Mouse (Mus musculus): ENCODE measurements around the gene Rpsa. TPM values are rescaled to one million over a fixed set of nuclear protein-coding genes. Genes with fewer than 3 reads are reported as not detected.

The Rpsa gene
- polyA plus RNA-seq, 1 experiment from 2014 or later = 1,462 TPM

GRCm38 (mm10) chr9:120135454-120135853 lies 8.0 kb downstream of the Rpsa start:
- Histone ChIP-seq H3K9ac (no peak overlapping the region), H3K36me3 (peaks cover 25% of the 10 kb centered on the region), H3K4me3 (no peak overlapping the region), H3K4me2 (no peak overlapping the region), H3K27me3 (no peaks in the 10 kb centered on the region), H3K9me3 (no peaks in the 10 kb centered on the region), H3K4me1 (no peaks in the 10 kb centered on the region), H3K27ac (no peak overlapping the region)
- ATAC-seq (ENCODE audit: insufficient number of reproducible peaks, low FRiP score, low TSS enrichment, low read depth) = no peak
- WGBS = 89% methylated on average over 11 of the region's 11 CpGs

- H3K27ac ChIP-seq = no peak overlapping the region
- H3K9me3 ChIP-seq = no peaks in the 10 kb centered on the region
- no peaks in the 10 kb centered on the region for H3K4me1 ChIP-seq
- no peak for ATAC-seq (ENCODE audit: insufficient number of reproducible peaks, low FRiP score, low TSS enrichment, low read depth)
- H3K4me2 ChIP-seq = no peak overlapping the region
- no peak overlapping the region for H3K9ac ChIP-seq
- H3K4me3 ChIP-seq = no peak overlapping the region
- WGBS = 3% methylated on average over 4 of the region's 4 CpGs
- H3K27me3 ChIP-seq = no peaks in the 10 kb centered on the region
- no peaks in the 10 kb centered on the region for H3K36me3 ChIP-seq
Measured at GRCm38 (mm10) chr9:120140652-120141051, 13.2 kb downstream of the Rpsa start.

GRCm38 (mm10) chr9:120144474-120144873 lies 17.0 kb downstream of the Rpsa start:
- WGBS = 81% methylated on average over 13 of the region's 13 CpGs
- Histone ChIP-seq H3K4me1 (no peaks in the 10 kb centered on the region), H3K4me3 (no peak overlapping the region), H3K27ac (no peak overlapping the region), H3K4me2 (no peak overlapping the region), H3K36me3 (no peaks in the 10 kb centered on the region), H3K27me3 (no peaks in the 10 kb centered on the region), H3K9ac (no peak overlapping the region), H3K9me3 (no peaks in the 10 kb centered on the region)
- ATAC-seq (ENCODE audit: insufficient number of reproducible peaks, low FRiP score, low TSS enrichment, low read depth) = no peak

DNA sequence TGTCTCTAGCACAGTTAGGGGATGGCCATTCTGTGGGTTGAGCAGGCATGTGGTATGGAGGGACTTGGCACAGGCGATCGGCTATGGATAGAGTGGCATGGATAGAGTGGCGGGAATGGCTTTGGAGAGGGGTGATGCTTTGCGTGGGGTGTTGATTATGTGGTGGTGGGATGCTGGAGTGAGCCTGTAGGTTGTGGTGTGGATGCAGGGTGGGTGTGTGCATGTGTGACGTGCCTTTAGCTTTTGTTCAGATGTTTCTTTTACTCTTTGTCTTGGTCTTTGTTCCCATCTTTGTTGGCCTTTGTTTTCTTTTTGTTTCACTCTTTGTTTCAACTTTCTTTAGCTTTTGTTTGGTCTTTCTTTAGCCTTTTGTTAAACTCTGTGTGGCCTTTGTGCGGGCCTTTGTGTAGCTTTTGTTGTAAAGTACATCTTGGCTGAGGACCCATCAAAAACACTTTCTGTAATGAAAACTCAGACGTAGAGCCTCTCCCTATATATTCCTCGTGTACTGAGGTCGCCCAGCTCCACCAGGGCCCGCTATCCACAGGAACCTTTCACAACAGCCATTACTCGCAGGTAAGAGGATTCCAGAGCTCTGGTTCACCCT lies 21.8 kb downstream of the Rpsa start, which contains the start of gene Mobp:
Mobp (plus strand) TSS at position 486 of the 607 bp plus-strand sequence.
- ATAC-seq (ENCODE audit: insufficient number of reproducible peaks, low FRiP score, low TSS enrichment, low read depth) = no peak
- Histone ChIP-seq H3K27ac (no peak within 1 kb of the TSS), H3K36me3 (no peaks in the 10 kb centered on the region), H3K9me3 (no peaks in the 10 kb centered on the region), H3K4me3 (no peak within 1 kb of the TSS), H3K4me1 (no peaks in the 10 kb centered on the region), H3K9ac (no peak within 1 kb of the TSS), H3K27me3 (no peaks in the 10 kb centered on the region), H3K4me2 (no peak within 1 kb of the TSS)
- WGBS = 83% methylated on average over 11 of the region's 11 CpGs

DNA sequence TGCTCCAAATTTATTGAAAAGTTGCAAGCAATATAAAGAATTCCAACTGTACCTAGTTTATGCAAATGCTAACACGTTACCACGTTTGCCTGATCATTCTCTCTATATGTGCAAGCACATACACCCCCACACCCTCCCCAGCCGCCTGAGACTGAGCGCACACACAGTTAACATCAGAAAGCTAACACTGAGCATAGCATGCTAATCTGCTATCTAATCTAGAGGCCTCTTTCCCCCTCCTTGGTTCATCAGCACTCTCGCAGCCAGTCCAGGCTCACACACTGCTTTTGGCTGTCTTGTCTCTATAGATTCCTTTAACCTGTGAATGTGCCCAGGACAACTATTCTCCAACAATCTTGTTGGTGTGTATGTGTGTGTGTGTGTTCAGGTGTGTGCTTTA lies 23.7 kb downstream of the Rpsa start:
- Histone ChIP-seq H3K36me3 (no peaks in the 10 kb centered on the region), H3K4me3 (no peak overlapping the region), H3K9ac (no peak overlapping the region), H3K27ac (no peak overlapping the region), H3K9me3 (no peaks in the 10 kb centered on the region), H3K4me1 (no peaks in the 10 kb centered on the region), H3K4me2 (no peak overlapping the region), H3K27me3 (no peaks in the 10 kb centered on the region)
- WGBS = 83% methylated on average over 5 of the region's 5 CpGs
- no peak for ATAC-seq (ENCODE audit: insufficient number of reproducible peaks, low FRiP score, low TSS enrichment, low read depth)

- Histone ChIP-seq H3K4me3 (no peak overlapping the region), H3K36me3 (no peaks in the 10 kb centered on the region), H3K9me3 (no peaks in the 10 kb centered on the region), H3K4me2 (no peak overlapping the region), H3K4me1 (no peaks in the 10 kb centered on the region), H3K9ac (no peak overlapping the region), H3K27me3 (no peaks in the 10 kb centered on the region), H3K27ac (no peak overlapping the region)
- ATAC-seq (ENCODE audit: insufficient number of reproducible peaks, low FRiP score, low TSS enrichment, low read depth) = no peak
- WGBS = 77% methylated on average over 12 of the region's 12 CpGs
Measured at GRCm38 (mm10) chr9:120151906-120152399, 24.5 kb downstream of the Rpsa start.

GRCm38 (mm10) chr9:120158047-120158446 lies 30.6 kb downstream of the Rpsa start:
- WGBS = 46% methylated on average over 4 of the region's 4 CpGs
- Histone ChIP-seq H3K27me3 (no peaks in the 10 kb centered on the region), H3K9me3 (no peaks in the 10 kb centered on the region), H3K4me3 (no peak overlapping the region), H3K4me2 (no peak overlapping the region), H3K4me1 (no peaks in the 10 kb centered on the region), H3K36me3 (no peaks in the 10 kb centered on the region), H3K27ac (no peak overlapping the region), H3K9ac (no peak overlapping the region)
- no peak for ATAC-seq (ENCODE audit: insufficient number of reproducible peaks, low FRiP score, low TSS enrichment, low read depth)

DNA sequence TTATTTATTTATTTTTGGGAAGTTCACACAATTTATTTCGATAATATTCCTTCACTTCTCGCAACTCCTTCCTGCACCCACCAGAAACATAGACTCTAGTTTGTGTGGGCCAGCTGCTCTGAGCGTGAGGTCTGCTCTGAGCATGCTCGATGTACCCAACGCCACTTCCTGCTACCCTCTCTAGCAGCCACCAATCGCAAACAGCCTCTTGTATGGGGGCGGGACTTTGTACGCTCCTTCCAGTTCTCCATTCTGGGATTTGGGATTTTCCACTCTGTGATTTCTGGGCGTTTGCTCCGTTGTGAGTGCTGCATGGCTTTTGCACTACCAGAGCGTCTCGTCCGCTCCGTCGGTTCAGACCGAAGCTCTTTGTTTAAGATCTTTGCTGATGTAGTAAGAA lies 36.4 kb downstream of the Rpsa start:
- Histone ChIP-seq H3K4me1 (no peaks in the 10 kb centered on the region), H3K27ac (no peak overlapping the region), H3K4me2 (no peak overlapping the region), H3K4me3 (no peak overlapping the region), H3K27me3 (no peaks in the 10 kb centered on the region), H3K36me3 (no peaks in the 10 kb centered on the region), H3K9ac (no peak overlapping the region), H3K9me3 (no peaks in the 10 kb centered on the region)
- ATAC-seq (ENCODE audit: insufficient number of reproducible peaks, low FRiP score, low TSS enrichment, low read depth) = no peak
- WGBS = 90% methylated on average over 16 of the region's 16 CpGs

DNA sequence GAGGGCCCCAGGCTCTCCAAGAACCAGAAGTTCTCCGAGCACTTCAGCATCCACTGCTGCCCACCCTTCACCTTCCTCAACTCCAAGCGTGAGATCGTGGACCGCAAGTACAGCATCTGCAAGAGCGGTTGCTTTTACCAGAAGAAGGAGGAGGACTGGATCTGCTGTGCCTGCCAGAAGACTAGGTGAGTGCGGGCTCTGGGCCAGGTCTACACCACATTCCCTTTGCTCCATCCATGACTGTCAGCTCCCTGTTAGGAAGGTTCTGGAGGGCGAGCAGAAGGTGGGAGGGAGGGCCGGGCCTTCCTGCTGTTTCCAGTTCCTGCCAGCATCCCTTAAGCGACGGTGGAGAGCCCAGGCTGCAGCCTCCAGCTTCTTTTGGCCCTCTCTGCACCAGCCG lies 40.3 kb downstream of the Rpsa start:
- Histone ChIP-seq H3K27me3 (peaks cover 3% of the 10 kb centered on the region; the same call in 1 of the 2 replicates), H3K4me3 (no peak overlapping the region), H3K36me3 (no peaks in the 10 kb centered on the region), H3K9ac (no peak overlapping the region), H3K4me2 (no peak overlapping the region), H3K9me3 (no peaks in the 10 kb centered on the region), H3K27ac (no peak overlapping the region), H3K4me1 (no peaks in the 10 kb centered on the region)
- ATAC-seq (ENCODE audit: insufficient number of reproducible peaks, low FRiP score, low TSS enrichment, low read depth) = no peak
- 62% methylated on average over 11 of the region's 11 CpGs for WGBS

DNA sequence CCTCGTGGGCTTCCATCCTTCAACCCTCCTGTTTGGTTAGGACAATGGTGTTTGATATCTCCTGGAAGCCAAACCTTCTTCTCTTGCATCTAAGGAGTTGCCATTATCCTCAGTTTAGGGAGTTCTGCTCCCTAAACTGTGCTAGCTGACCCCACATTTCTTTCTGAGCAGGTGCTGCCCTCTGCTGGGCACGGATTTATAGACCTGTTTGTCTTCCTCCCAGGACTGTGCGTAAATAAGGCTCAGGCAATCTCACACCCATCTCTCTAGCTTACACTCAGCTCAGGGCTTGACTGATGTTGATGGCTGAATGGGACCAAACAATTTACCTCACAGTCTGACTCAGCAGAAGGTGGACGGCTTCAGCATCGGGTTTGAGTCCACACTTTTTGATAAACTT lies 43.8 kb downstream of the Rpsa start:
- Histone ChIP-seq H3K27ac (no peak overlapping the region), H3K9me3 (no peaks in the 10 kb centered on the region), H3K4me3 (no peak overlapping the region), H3K4me2 (no peak overlapping the region), H3K27me3 (peaks cover 3% of the 10 kb centered on the region; the same call in 1 of the 2 replicates), H3K9ac (no peak overlapping the region), H3K36me3 (no peaks in the 10 kb centered on the region), H3K4me1 (no peaks in the 10 kb centered on the region)
- ATAC-seq (ENCODE audit: insufficient number of reproducible peaks, low FRiP score, low TSS enrichment, low read depth) = no peak
- 42% methylated on average over 5 of the region's 5 CpGs for WGBS

DNA sequence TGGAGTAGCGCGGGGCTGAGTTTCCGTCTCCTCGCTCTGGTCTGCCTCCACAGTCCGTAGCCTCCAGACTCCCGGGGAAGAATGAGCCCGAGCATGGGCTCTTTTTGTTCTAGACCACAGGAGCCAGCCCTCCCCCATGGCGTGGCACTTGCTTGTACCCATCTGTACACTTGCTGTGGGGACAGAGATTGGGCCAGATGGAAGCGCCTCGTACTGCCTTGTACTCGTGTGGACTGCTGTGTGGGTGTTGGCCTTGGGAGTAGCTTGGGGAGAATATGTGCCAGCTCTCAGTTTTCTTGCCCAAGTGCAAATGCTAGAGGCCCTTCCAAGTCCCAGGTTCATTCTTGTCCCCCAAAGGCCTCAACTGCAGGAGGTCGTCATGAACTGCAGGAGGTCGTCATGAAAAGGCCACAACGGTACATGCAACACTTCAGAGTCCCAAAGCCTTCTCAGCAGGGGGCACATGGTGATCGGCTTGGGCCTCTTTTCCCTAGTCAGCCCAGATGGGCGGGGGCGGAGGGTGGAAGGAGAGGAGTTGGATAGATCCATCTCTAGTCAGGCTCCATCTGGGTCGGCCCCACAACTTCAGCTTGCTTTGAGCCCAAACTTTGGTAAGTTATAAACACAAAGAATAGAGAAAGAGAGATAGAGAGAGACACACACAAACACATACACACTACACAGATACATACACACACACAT lies 47.1 kb downstream of the Rpsa start:
- no peaks in the 10 kb centered on the region for H3K9me3 ChIP-seq
- H3K4me2 ChIP-seq = no peak overlapping the region
- no peak overlapping the region for H3K4me3 ChIP-seq
- H3K27ac ChIP-seq = no peak overlapping the region
- no peaks in the 10 kb centered on the region for H3K36me3 ChIP-seq
- no peak for ATAC-seq (ENCODE audit: insufficient number of reproducible peaks, low FRiP score, low TSS enrichment, low read depth)
- peaks cover under 1% of the 10 kb centered on the region; the same call in 1 of the 2 replicates for H3K27me3 ChIP-seq
- no peaks in the 10 kb centered on the region for H3K4me1 ChIP-seq
- 86% methylated on average over 18 of the region's 18 CpGs for WGBS
- no peak overlapping the region for H3K9ac ChIP-seq

DNA sequence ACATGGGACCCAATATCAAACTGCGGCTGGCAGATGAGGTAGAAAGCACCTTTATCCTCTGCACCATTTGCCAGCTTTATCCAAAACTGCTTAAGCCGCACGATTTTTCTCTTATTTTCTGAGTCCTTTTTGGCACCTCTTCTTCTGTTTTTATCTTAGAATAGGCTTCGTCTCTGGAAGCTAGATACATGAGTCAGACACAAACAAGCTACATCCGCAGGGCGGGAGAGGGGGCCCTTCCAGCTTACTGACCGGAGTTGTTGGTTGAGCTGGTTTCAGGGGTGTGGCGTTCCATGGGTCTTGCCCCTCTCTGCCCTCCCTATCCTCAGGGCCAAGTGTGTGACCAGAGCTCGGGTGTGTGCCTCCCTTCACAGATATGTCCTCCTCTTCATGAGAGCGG lies 51.3 kb downstream of the Rpsa start:
- Histone ChIP-seq H3K27ac (no peak overlapping the region), H3K27me3 (no peaks in the 10 kb centered on the region), H3K36me3 (no peaks in the 10 kb centered on the region), H3K4me1 (no peaks in the 10 kb centered on the region), H3K9ac (no peak overlapping the region), H3K4me2 (no peak overlapping the region), H3K4me3 (no peak overlapping the region), H3K9me3 (no peaks in the 10 kb centered on the region)
- 86% methylated on average over 10 of the region's 10 CpGs for WGBS
- ATAC-seq (ENCODE audit: insufficient number of reproducible peaks, low FRiP score, low TSS enrichment, low read depth) = no peak
